Mouse (Mus musculus) liver, adult 10 weeks (tissue): ENCODE data around the gene Gm13088. TPM values are rescaled to one million over a fixed set of nuclear protein-coding genes. Genes with fewer than 3 reads are reported as not detected.

Experiments used
- polyA plus RNA-seq: library from polyadenylated mRNA; stranded (reverse); fragments of 350-450 nt; fragmentation: Illumina TruSeq; extraction: RNeasy Lipid Tissue Mini Kit (QIAGEN cat#74804); gene quantifications from one replicate; pipeline ENCODE4 v1.2.3, GENCODE M21; 2014; ENCODE audit warnings: low read depth, low replicate concordance

The Gm13088 gene
- polyA plus RNA-seq = not detected

GRCm38 (mm10) chr4:143657146-143657545 lies at the start of gene Gm13088:
Gene Gm13088 (minus strand): TSS chr4:143657246.

GRCm38 (mm10) chr4:143702611-143703010 lies 45.6 kb upstream of the Gm13088 start, which contains the start of gene Gm13089:
Gene Gm13089 (minus strand): TSS chr4:143702711.

GRCm38 (mm10) chr4:143614703-143615102 lies 42.3 kb downstream of the Gm13088 start, which contains the start of gene Gm13083:
Gene Gm13083 (plus strand): TSS chr4:143615003.

Other genes with a start within 250 kb of the Gm13088 start
- gene Pramef8, start 244.8 kb downstream of the Gm13088 start, polyA plus RNA-seq = 5.3 TPM
- not detected for gene Oog4, start 206.9 kb downstream of the Gm13088 start, polyA plus RNA-seq
- not detected for gene Gm13043, start 145.9 kb downstream of the Gm13088 start, polyA plus RNA-seq
- gene Gm13040, start 121.3 kb downstream of the Gm13088 start, polyA plus RNA-seq = not detected
- gene BC080695, start 105.5 kb downstream of the Gm13088 start, polyA plus RNA-seq = not detected
- gene Gm13057, start 105.5 kb downstream of the Gm13088 start, polyA plus RNA-seq = not detected
- not detected for gene Gm13083, start 42.2 kb downstream of the Gm13088 start, polyA plus RNA-seq
- not detected for gene Gm13089, start 45.5 kb upstream of the Gm13088 start, polyA plus RNA-seq
- not detected for gene Gm13078, start 62.2 kb upstream of the Gm13088 start, polyA plus RNA-seq
- gene Gm13023, start 132.1 kb upstream of the Gm13088 start, polyA plus RNA-seq = not detected
- not detected for gene Gm13084, start 158.8 kb upstream of the Gm13088 start, polyA plus RNA-seq
- gene Gm13103, start 189.3 kb upstream of the Gm13088 start, polyA plus RNA-seq = not detected
- not detected for gene Pramef6, start 243.1 kb upstream of the Gm13088 start, polyA plus RNA-seq